In the genomic region with DNA sequence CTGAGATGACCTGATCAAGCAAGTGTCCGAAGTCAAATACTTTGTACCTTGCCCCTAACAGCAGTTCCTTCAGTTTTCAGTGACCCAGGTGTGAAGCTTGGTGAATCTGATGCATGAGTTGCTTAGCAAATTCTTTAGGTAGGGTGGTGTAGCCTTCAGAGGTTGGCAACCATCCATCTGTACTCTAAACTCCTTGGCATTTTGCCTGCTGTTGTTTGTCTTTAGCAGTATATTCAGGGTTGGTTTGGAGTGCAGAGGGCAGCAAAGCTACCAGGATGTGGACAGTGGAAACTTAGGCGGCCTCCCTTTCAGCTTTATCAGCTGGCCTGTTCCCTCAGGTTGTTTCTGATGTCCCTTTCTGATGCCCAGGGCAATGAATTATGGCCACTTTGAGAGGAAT, we compare ENCODE assay signal across 18 mouse cellular contexts. TPM values are rescaled to one million over a fixed set of nuclear protein-coding genes. Genes with fewer than 3 reads are reported as not detected.
"Had no signal": no experiment of that assay in that cellular context is flagged by ENCODE, and none has a peak within 500 bp of the region (broad histone marks: within the 10 kb centered on the region; RNA-seq: fewer than 3 reads in every experiment).

No protein-coding gene starts in this region.

- H3K27me3 ChIP-seq: hindbrain, embryonic 15.5 days; limb, embryonic 12.5 days; liver, embryonic 13.5 days; midbrain, embryonic 13.5 days had no signal

- DNase-seq: liver; liver, embryonic 13.5 days; liver, postnatal 0 days; lung, postnatal 36 days; right cerebral cortex, postnatal 14 days; thymus, adult 18-20 months; thymus, postnatal 14 days had no signal

- H3K9ac ChIP-seq: hindbrain, embryonic 15.5 days; limb, embryonic 12.5 days; liver, embryonic 13.5 days; liver, postnatal 0 days; midbrain, embryonic 13.5 days had no signal

- H3K4me3 ChIP-seq: hindbrain, embryonic 15.5 days; layer of hippocampus, adult 2 months; limb, embryonic 12.5 days; liver, embryonic 13.5 days; midbrain, embryonic 13.5 days had no signal

- ATAC-seq: liver, postnatal 0 days; midbrain, embryonic 13.5 days had no signal

- H3K4me1 ChIP-seq: hindbrain, embryonic 15.5 days; limb, embryonic 12.5 days; liver, embryonic 13.5 days; midbrain, embryonic 13.5 days had no signal

- H3K36me3 ChIP-seq: hindbrain, embryonic 15.5 days; limb, embryonic 12.5 days; liver, embryonic 13.5 days; midbrain, embryonic 13.5 days had no signal

- H3K4me2 ChIP-seq: hindbrain, embryonic 15.5 days; limb, embryonic 12.5 days; liver, embryonic 13.5 days; midbrain, embryonic 13.5 days had no signal

- H3K9me3 ChIP-seq: hindbrain, embryonic 15.5 days; limb, embryonic 12.5 days; midbrain, embryonic 13.5 days had no signal

- H3K27ac ChIP-seq: hindbrain, embryonic 15.5 days; layer of hippocampus, adult 2 months; limb, embryonic 12.5 days; liver, embryonic 13.5 days; midbrain, embryonic 13.5 days had no signal

RNA-seq across cellular contexts. Expression of a gene that starts 9.0 kb away (rescaled TPM):
- total RNA-seq: layer of hippocampus, adult 2 months; layer of hippocampus, postnatal 10 days; left cerebral cortex, postnatal 25 days; megakaryocyte progenitor cell, adult 5-6 weeks; midbrain, postnatal 0 days had no signal
- polyA plus RNA-seq: hindbrain, embryonic 15.5 days; limb, embryonic 12.5 days; liver, embryonic 13.5 days; liver, postnatal 0 days; lung, embryonic 16.5 days; midbrain, embryonic 13.5 days; midbrain, postnatal 0 days; neural tube, embryonic 14.5 days had no signal

RNA-seq across cellular contexts. Expression of a gene that starts 25.6 kb away (rescaled TPM):
- total RNA-seq: layer of hippocampus, adult 2 months; layer of hippocampus, postnatal 10 days; left cerebral cortex, adult 8-10 months; left cerebral cortex, postnatal 25 days; megakaryocyte progenitor cell, adult 5-6 weeks; midbrain, postnatal 0 days had no signal
- polyA plus RNA-seq: hindbrain, embryonic 15.5 days; limb, embryonic 12.5 days; liver, embryonic 13.5 days; liver, postnatal 0 days; lung, embryonic 16.5 days; midbrain, embryonic 13.5 days; midbrain, postnatal 0 days; neural tube, embryonic 14.5 days had no signal

RNA-seq across cellular contexts. Expression of a gene that starts 34.8 kb away (rescaled TPM):
- total RNA-seq: layer of hippocampus, adult 2 months; layer of hippocampus, postnatal 10 days; left cerebral cortex, adult 8-10 months; left cerebral cortex, postnatal 25 days; megakaryocyte progenitor cell, adult 5-6 weeks; midbrain, postnatal 0 days had no signal
- polyA plus RNA-seq: hindbrain, embryonic 15.5 days; limb, embryonic 12.5 days; liver, embryonic 13.5 days; liver, postnatal 0 days; lung, embryonic 16.5 days; midbrain, embryonic 13.5 days; midbrain, postnatal 0 days; neural tube, embryonic 14.5 days had no signal

RNA-seq across cellular contexts. Expression of a gene that starts 45.0 kb away (rescaled TPM):
- total RNA-seq: layer of hippocampus, adult 2 months; layer of hippocampus, postnatal 10 days; left cerebral cortex, adult 8-10 months; left cerebral cortex, postnatal 25 days; megakaryocyte progenitor cell, adult 5-6 weeks; midbrain, postnatal 0 days had no signal
- polyA plus RNA-seq: hindbrain, embryonic 15.5 days; limb, embryonic 12.5 days; liver, embryonic 13.5 days; liver, postnatal 0 days; lung, embryonic 16.5 days; midbrain, embryonic 13.5 days; midbrain, postnatal 0 days; neural tube, embryonic 14.5 days had no signal
